Mouse (Mus musculus): Measurements from ENCODE around the gene Camkmt.

The Camkmt gene

GRCm38 (mm10) chr17:85372076-85372475, 281.7 kb downstream of the Camkmt start:
- DNase-seq (ENCODE audit: low spot score) = no peak

- peak; percentile 16 for DNase-seq (ENCODE audit: low spot score)
These were observed 282.2 kb downstream of the Camkmt start for GRCm38 (mm10) chr17:85372523-85372922.

GRCm38 (mm10) chr17:85374100-85374833, 283.9 kb downstream of the Camkmt start:
- DNase-seq (ENCODE audit: low spot score) = no peak

GRCm38 (mm10) chr17:85374834-85375176, 284.5 kb downstream of the Camkmt start:
- no peak for DNase-seq (ENCODE audit: low spot score)

- no peak for DNase-seq (ENCODE audit: low spot score)
These were observed 285.2 kb downstream of the Camkmt start for GRCm38 (mm10) chr17:85375523-85375922.

GRCm38 (mm10) chr17:85377496-85377895, 287.1 kb downstream of the Camkmt start:
- no peak for DNase-seq (ENCODE audit: low spot score)

GRCm38 (mm10) chr17:85379101-85379500, 288.7 kb downstream of the Camkmt start:
- no peak for DNase-seq (ENCODE audit: low spot score)

- no peak for DNase-seq (ENCODE audit: low spot score)
These were observed 291.3 kb downstream of the Camkmt start for GRCm38 (mm10) chr17:85381578-85382223.

- DNase-seq (ENCODE audit: low spot score) = no peak
These were observed 292.0 kb downstream of the Camkmt start for GRCm38 (mm10) chr17:85382344-85382743.

GRCm38 (mm10) chr17:85382906-85383305, 292.6 kb downstream of the Camkmt start:
- DNase-seq (ENCODE audit: low spot score) = no peak

GRCm38 (mm10) chr17:85393091-85393890, 302.9 kb downstream of the Camkmt start:
- DNase-seq (ENCODE audit: low spot score) = no peak

- DNase-seq (ENCODE audit: low spot score) = no peak
These were observed 303.6 kb downstream of the Camkmt start for GRCm38 (mm10) chr17:85393891-85394321.

- DNase-seq (ENCODE audit: low spot score) = peak; percentile 19
These were observed 305.1 kb downstream of the Camkmt start for GRCm38 (mm10) chr17:85395502-85395901.

- DNase-seq (ENCODE audit: low spot score) = no peak
These were observed 310.4 kb downstream of the Camkmt start for GRCm38 (mm10) chr17:85400751-85401150.

GRCm38 (mm10) chr17:85405161-85405560, 314.8 kb downstream of the Camkmt start:
- no peak for DNase-seq (ENCODE audit: low spot score)

- no peak for DNase-seq (ENCODE audit: low spot score)
These were observed 315.8 kb downstream of the Camkmt start for GRCm38 (mm10) chr17:85406195-85406594.

- no peak for DNase-seq (ENCODE audit: low spot score)
These were observed 338.5 kb downstream of the Camkmt start for GRCm38 (mm10) chr17:85428831-85429230.

GRCm38 (mm10) chr17:85432923-85433322, 342.6 kb downstream of the Camkmt start:
- no peak for DNase-seq (ENCODE audit: low spot score)

GRCm38 (mm10) chr17:85443036-85443435, 352.7 kb downstream of the Camkmt start:
- DNase-seq (ENCODE audit: low spot score) = no peak

GRCm38 (mm10) chr17:85454419-85454983, 364.1 kb downstream of the Camkmt start:
- no peak for DNase-seq (ENCODE audit: low spot score)

- DNase-seq (ENCODE audit: low spot score) = no peak
These were observed 364.7 kb downstream of the Camkmt start for GRCm38 (mm10) chr17:85455063-85455462.

GRCm38 (mm10) chr17:85458075-85458474, 367.7 kb downstream of the Camkmt start:
- no peak for DNase-seq (ENCODE audit: low spot score)
